Mouse (Mus musculus): ENCODE measurements around the gene Cacnb2. TPM values are rescaled to one million over a fixed set of nuclear protein-coding genes. Genes with fewer than 3 reads are reported as not detected.

The Cacnb2 gene
- total RNA-seq, 1 experiment: 0.54 TPM

- TF ChIP-seq MAFK (IDR thresholded peaks at IDR 0.05; ENCODE audit: insufficient read depth, low read depth, low read length) (no peak), ZC3H11A (IDR thresholded peaks at IDR 0.05; ENCODE audit: borderline replicate concordance, low read depth, low read length) (no peak), CHD2 (IDR thresholded peaks at IDR 0.05; ENCODE audit: low read depth, low read length) (no peak), ZNF384 (IDR thresholded peaks at IDR 0.05; ENCODE audit: low read depth, low read length) (no peak), HCFC1 (IDR thresholded peaks at IDR 0.05; ENCODE audit: borderline replicate concordance, insufficient read depth, low read length) (no peak)
- in situ Hi-C loops (cut with MboI; ENCODE audit: low sequenced_read_pairs in 2 of 2, unreplicated experiment in 2 of 2): no loop called here
- DNase-seq (ENCODE audit: low read depth, low spot score): no peak
Measured at GRCm38 (mm10) chr2:14823105-14823504, 220.2 kb downstream of the Cacnb2 start.

GRCm38 (mm10) chr2:14823816-14824348 lies 221.0 kb downstream of the Cacnb2 start:
- no peak for DNase-seq (ENCODE audit: low read depth, low spot score)
- Histone ChIP-seq H3K4me1 (ENCODE audit: control insufficient read depth in 2 of 2, insufficient read depth in 2 of 2, low read length in 2 of 2, poor library complexity in 1 of 2) (0 out of 4 replicates have a peak, but pooled peaks cover 0 to 2% of the 10 kb centered on the region in 2 experiments), H3K36me3 (ENCODE audit: control insufficient read depth, insufficient read depth, low read length, poor library complexity, severe bottlenecking) (no peaks in the 10 kb centered on the region), H3K27ac (ENCODE audit: insufficient read depth, low read depth, low read length, poor library complexity, severe bottlenecking) (no peak overlapping the region), H3K4me3 (ENCODE audit: insufficient read depth in 1 of 2, low read depth in 1 of 2, low read length in 2 of 2, poor library complexity in 1 of 2, severe bottlenecking in 1 of 2) (no peak overlapping the region), H3K9me3 (ENCODE audit: control insufficient read depth, insufficient read depth, low read depth, low read length) (no peaks in the 10 kb centered on the region), H3K9ac (ENCODE audit: insufficient read depth, low read depth, low read length, poor library complexity, severe bottlenecking) (no peak overlapping the region)
- TF ChIP-seq HCFC1 (IDR thresholded peaks at IDR 0.05; ENCODE audit: borderline replicate concordance, insufficient read depth, low read length) (no peak), CHD2 (IDR thresholded peaks at IDR 0.05; ENCODE audit: low read depth, low read length) (no peak), ZNF384 (IDR thresholded peaks at IDR 0.05; ENCODE audit: low read depth, low read length) (no peak), MAFK (IDR thresholded peaks at IDR 0.05; ENCODE audit: insufficient read depth, low read depth, low read length) (no peak), ZC3H11A (IDR thresholded peaks at IDR 0.05; ENCODE audit: borderline replicate concordance, low read depth, low read length) (no peak)
- in situ Hi-C loops (cut with MboI; ENCODE audit: low sequenced_read_pairs in 2 of 2, unreplicated experiment in 2 of 2): no loop called here

More at GRCm38 (mm10) chr2:14823105-14823504, 220.2 kb downstream of the Cacnb2 start:
- Histone ChIP-seq H3K9ac (ENCODE audit: insufficient read depth, low read depth, low read length, poor library complexity, severe bottlenecking) (no peak overlapping the region), H3K9me3 (ENCODE audit: control insufficient read depth, insufficient read depth, low read depth, low read length) (no peaks in the 10 kb centered on the region), H3K4me3 (ENCODE audit: insufficient read depth in 1 of 2, low read depth in 1 of 2, low read length in 2 of 2, poor library complexity in 1 of 2, severe bottlenecking in 1 of 2) (no peak overlapping the region), H3K36me3 (ENCODE audit: control insufficient read depth, insufficient read depth, low read length, poor library complexity, severe bottlenecking) (no peaks in the 10 kb centered on the region), H3K27ac (ENCODE audit: insufficient read depth, low read depth, low read length, poor library complexity, severe bottlenecking) (no peak overlapping the region), H3K4me1 (ENCODE audit: control insufficient read depth in 2 of 2, insufficient read depth in 2 of 2, low read length in 2 of 2, poor library complexity in 1 of 2) (0 out of 4 replicates have a peak, but pooled peaks cover 0 to 2% of the 10 kb centered on the region in 2 experiments)

- Histone ChIP-seq H3K9ac (ENCODE audit: insufficient read depth, low read depth, low read length, poor library complexity, severe bottlenecking) (no peak overlapping the region), H3K9me3 (ENCODE audit: control insufficient read depth, insufficient read depth, low read depth, low read length) (no peaks in the 10 kb centered on the region), H3K4me1 (ENCODE audit: control insufficient read depth in 2 of 2, insufficient read depth in 2 of 2, low read length in 2 of 2, poor library complexity in 1 of 2) (0 out of 4 replicates have a peak, but pooled peaks cover 0 to 2% of the 10 kb centered on the region in 2 experiments), H3K36me3 (ENCODE audit: control insufficient read depth, insufficient read depth, low read length, poor library complexity, severe bottlenecking) (no peaks in the 10 kb centered on the region), H3K27ac (ENCODE audit: insufficient read depth, low read depth, low read length, poor library complexity, severe bottlenecking) (no peak overlapping the region), H3K4me3 (ENCODE audit: insufficient read depth in 1 of 2, low read depth in 1 of 2, low read length in 2 of 2, poor library complexity in 1 of 2, severe bottlenecking in 1 of 2) (no peak overlapping the region)
- no peak for TF ChIP-seq ZC3H11A (IDR thresholded peaks at IDR 0.05; ENCODE audit: borderline replicate concordance, low read depth, low read length)
- TF ChIP-seq CHD2 (IDR thresholded peaks at IDR 0.05; ENCODE audit: low read depth, low read length): no peak
- TF ChIP-seq HCFC1 (IDR thresholded peaks at IDR 0.05; ENCODE audit: borderline replicate concordance, insufficient read depth, low read length): no peak
- TF ChIP-seq MAFK (IDR thresholded peaks at IDR 0.05; ENCODE audit: insufficient read depth, low read depth, low read length): no peak
- no peak for TF ChIP-seq ZNF384 (IDR thresholded peaks at IDR 0.05; ENCODE audit: low read depth, low read length)
- in situ Hi-C loops (cut with MboI; ENCODE audit: low sequenced_read_pairs in 2 of 2, unreplicated experiment in 2 of 2): no loop called here
- DNase-seq (ENCODE audit: low read depth, low spot score): no peak
Measured at GRCm38 (mm10) chr2:14825146-14825545, 222.3 kb downstream of the Cacnb2 start.

- no peaks in the 10 kb centered on the region for H3K9me3 ChIP-seq (ENCODE audit: control insufficient read depth, insufficient read depth, low read depth, low read length)
- in situ Hi-C loops (cut with MboI; ENCODE audit: low sequenced_read_pairs in 2 of 2, unreplicated experiment in 2 of 2): no loop called here
- DNase-seq (ENCODE audit: low read depth, low spot score): no peak
- no peak overlapping the region for H3K9ac ChIP-seq (ENCODE audit: insufficient read depth, low read depth, low read length, poor library complexity, severe bottlenecking)
- H3K4me3 ChIP-seq (ENCODE audit: insufficient read depth in 1 of 2, low read depth in 1 of 2, low read length in 2 of 2, poor library complexity in 1 of 2, severe bottlenecking in 1 of 2): no peak overlapping the region
- no peak for TF ChIP-seq CHD2 (IDR thresholded peaks at IDR 0.05; ENCODE audit: low read depth, low read length)
- no peak for TF ChIP-seq ZNF384 (IDR thresholded peaks at IDR 0.05; ENCODE audit: low read depth, low read length)
- no peak for TF ChIP-seq HCFC1 (IDR thresholded peaks at IDR 0.05; ENCODE audit: borderline replicate concordance, insufficient read depth, low read length)
- no peak for TF ChIP-seq ZC3H11A (IDR thresholded peaks at IDR 0.05; ENCODE audit: borderline replicate concordance, low read depth, low read length)
- TF ChIP-seq MAFK (IDR thresholded peaks at IDR 0.05; ENCODE audit: insufficient read depth, low read depth, low read length): no peak
- no peaks in the 10 kb centered on the region for H3K36me3 ChIP-seq (ENCODE audit: control insufficient read depth, insufficient read depth, low read length, poor library complexity, severe bottlenecking)
- no peaks in the 10 kb centered on the region for H3K4me1 ChIP-seq (ENCODE audit: control insufficient read depth in 2 of 2, insufficient read depth in 2 of 2, low read length in 2 of 2, poor library complexity in 1 of 2)
- H3K27ac ChIP-seq (ENCODE audit: insufficient read depth, low read depth, low read length, poor library complexity, severe bottlenecking): no peak overlapping the region
Measured at GRCm38 (mm10) chr2:14829451-14829850, 226.6 kb downstream of the Cacnb2 start.

Measured in ES-E14 (cell line).